Mouse (Mus musculus) frontal cortex, adult (tissue): ENCODE data around the gene Prickle2.

Experiments used
- ATAC-seq: cut with Nextera tagmentation; 2 replicates; pipeline ENCODE4 v1.9.2; 2017; ENCODE audit warnings: mild to moderate bottlenecking, moderate library complexity, mixed read lengths; ENCODE audit not compliant: low TSS enrichment

Gene Prickle2

GRCm38 (mm10) chr6:92589381-92590065 lies 116.4 kb downstream of the Prickle2 start:
- ATAC-seq: peak; percentile 93

- ATAC-seq: peak; percentile 34; the same call in 1 of the 2 replicates
Measured at GRCm38 (mm10) chr6:92584026-92584425, 121.9 kb downstream of the Prickle2 start.

- no peak for ATAC-seq
Measured at GRCm38 (mm10) chr6:92575227-92575626, 130.7 kb downstream of the Prickle2 start.

GRCm38 (mm10) chr6:92572139-92572538 lies 133.8 kb downstream of the Prickle2 start:
- ATAC-seq: no peak

GRCm38 (mm10) chr6:92570090-92570489 lies 135.9 kb downstream of the Prickle2 start:
- ATAC-seq: peak; percentile 36; the same call in 1 of the 2 replicates

GRCm38 (mm10) chr6:92569283-92569682 lies 136.7 kb downstream of the Prickle2 start:
- peak; percentile 85 for ATAC-seq

- ATAC-seq: no peak
Measured at GRCm38 (mm10) chr6:92559261-92559660, 146.7 kb downstream of the Prickle2 start.

- ATAC-seq: no peak
Measured at GRCm38 (mm10) chr6:92555675-92556074, 150.3 kb downstream of the Prickle2 start.

- no peak for ATAC-seq
Measured at GRCm38 (mm10) chr6:92553086-92553485, 152.9 kb downstream of the Prickle2 start.

GRCm38 (mm10) chr6:92549246-92549645 lies 156.7 kb downstream of the Prickle2 start:
- ATAC-seq: peak; percentile 42

GRCm38 (mm10) chr6:92545204-92545603 lies 160.8 kb downstream of the Prickle2 start:
- ATAC-seq: no peak

- ATAC-seq: no peak
Measured at GRCm38 (mm10) chr6:92543825-92544224, 162.1 kb downstream of the Prickle2 start.

GRCm38 (mm10) chr6:92542402-92543101 lies 163.4 kb downstream of the Prickle2 start:
- peak; percentile 48; the same call in 1 of the 2 replicates for ATAC-seq

GRCm38 (mm10) chr6:92534226-92535031 lies 171.5 kb downstream of the Prickle2 start:
- peak; percentile 89 for ATAC-seq

- no peak for ATAC-seq
Measured at GRCm38 (mm10) chr6:92533306-92534063, 172.5 kb downstream of the Prickle2 start.

- no peak for ATAC-seq
Measured at GRCm38 (mm10) chr6:92532896-92533295, 173.1 kb downstream of the Prickle2 start.

- no peak for ATAC-seq
Measured at GRCm38 (mm10) chr6:92532331-92532730, 173.6 kb downstream of the Prickle2 start.

GRCm38 (mm10) chr6:92526212-92526611 lies 179.7 kb downstream of the Prickle2 start:
- ATAC-seq: no peak

- no peak for ATAC-seq
Measured at GRCm38 (mm10) chr6:92525646-92526045, 180.3 kb downstream of the Prickle2 start.

- ATAC-seq: peak; percentile 84
Measured at GRCm38 (mm10) chr6:92521526-92522075, 184.4 kb downstream of the Prickle2 start.
